Mouse (Mus musculus): ENCODE measurements at regions not wholly inside any gene's neighbourhood (a gene's known extent, or its start where the extent isn't known, plus 50 kb on each side); places are given as distances from the start of the nearest gene placed in this dataset. TPM values are rescaled to one million over a fixed set of nuclear protein-coding genes. Genes with fewer than 3 reads are reported as not detected.
A peak's percentile ranks its signal among the peaks of the same experiment; 100 is the strongest.

DNA sequence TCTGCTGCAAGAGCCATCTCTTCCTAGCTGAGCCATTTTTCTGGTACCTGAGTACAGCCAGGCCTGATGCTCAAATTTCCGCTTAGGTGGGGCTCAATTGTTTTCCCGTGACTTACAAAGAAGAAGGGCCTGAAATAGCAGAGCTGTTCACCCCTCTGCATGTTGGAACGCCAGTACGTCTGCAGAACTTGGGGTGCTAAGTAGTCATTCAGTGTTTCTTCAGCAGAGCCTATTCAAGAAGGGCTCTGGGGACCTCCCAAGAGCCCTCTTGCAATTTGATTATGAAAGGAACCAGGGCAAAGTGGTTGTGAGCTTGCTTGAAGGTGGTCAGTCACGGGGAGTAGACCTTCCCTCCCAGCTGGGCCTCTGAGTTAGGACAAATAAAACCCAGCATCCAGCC, 58.9 kb upstream of the Med13l start:
- H3K9me3 ChIP-seq (ENCODE audit: low read length): no peaks in the 10 kb centered on the region
- H3K27me3 ChIP-seq (replicated peaks; ENCODE audit: insufficient read depth, low read length): no peaks in the 10 kb centered on the region
- H3K36me3 ChIP-seq (ENCODE audit: insufficient read depth, low read length): no peaks in the 10 kb centered on the region
- H3K27ac ChIP-seq (ENCODE audit: low read length): no peak overlapping the region
- no peak overlapping the region for H3K9ac ChIP-seq (replicated peaks; ENCODE audit: low read depth)
- H3K4me3 ChIP-seq (ENCODE audit: low read depth, low read length): no peak overlapping the region
- DNase-seq (ENCODE audit: low spot score) (no peak), ATAC-seq (no peak)
- no peak overlapping the region for H3K4me2 ChIP-seq (replicated peaks; ENCODE audit: low read depth, low read length)
- TF ChIP-seq CTCF (IDR thresholded peaks at IDR 0.05): no peak
- no peak for TF ChIP-seq EP300 (IDR thresholded peaks at IDR 0.05)
- 81% methylated on average over 5 of the region's 5 CpGs for WGBS
- H3K4me1 ChIP-seq (ENCODE audit: insufficient read depth, low read depth, low read length): no peaks in the 10 kb centered on the region

DNA sequence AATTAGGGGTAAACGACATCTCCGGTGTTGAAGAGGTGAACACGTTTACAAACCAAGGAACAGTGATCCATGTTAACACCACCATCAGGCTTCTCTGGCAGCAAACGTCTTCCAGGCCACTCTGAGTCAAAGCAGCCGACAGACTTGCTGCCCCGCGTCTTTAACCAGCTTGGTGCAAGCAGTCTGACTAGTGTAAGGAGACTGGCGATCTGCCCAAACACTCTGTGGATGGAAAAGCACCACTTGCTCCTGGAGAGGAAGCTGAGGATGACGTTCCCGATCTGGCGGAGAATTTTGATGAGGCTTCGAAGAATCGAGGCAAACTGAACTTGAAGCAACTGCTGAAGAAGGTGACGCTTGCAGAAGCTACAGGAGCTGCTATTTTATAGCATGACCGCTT, 57.5 kb upstream of the Med13l start:
- ATAC-seq: no peak
- Histone ChIP-seq H3K27me3 (replicated peaks; ENCODE audit: insufficient read depth, low read length) (no peaks in the 10 kb centered on the region), H3K4me1 (ENCODE audit: insufficient read depth, low read depth, low read length) (no peaks in the 10 kb centered on the region), H3K4me3 (ENCODE audit: low read depth, low read length) (no peak overlapping the region), H3K36me3 (ENCODE audit: insufficient read depth, low read length) (no peaks in the 10 kb centered on the region), H3K4me2 (replicated peaks; ENCODE audit: low read depth, low read length) (no peak overlapping the region), H3K9me3 (ENCODE audit: low read length) (no peaks in the 10 kb centered on the region), H3K27ac (ENCODE audit: low read length) (no peak overlapping the region), H3K9ac (replicated peaks; ENCODE audit: low read depth) (no peak overlapping the region)
- no peak for TF ChIP-seq CTCF (IDR thresholded peaks at IDR 0.05)
- TF ChIP-seq EP300 (IDR thresholded peaks at IDR 0.05): no peak
- DNase-seq (ENCODE audit: low spot score): peak; percentile 73
- WGBS: 28% methylated on average over 15 of the region's 15 CpGs

DNA sequence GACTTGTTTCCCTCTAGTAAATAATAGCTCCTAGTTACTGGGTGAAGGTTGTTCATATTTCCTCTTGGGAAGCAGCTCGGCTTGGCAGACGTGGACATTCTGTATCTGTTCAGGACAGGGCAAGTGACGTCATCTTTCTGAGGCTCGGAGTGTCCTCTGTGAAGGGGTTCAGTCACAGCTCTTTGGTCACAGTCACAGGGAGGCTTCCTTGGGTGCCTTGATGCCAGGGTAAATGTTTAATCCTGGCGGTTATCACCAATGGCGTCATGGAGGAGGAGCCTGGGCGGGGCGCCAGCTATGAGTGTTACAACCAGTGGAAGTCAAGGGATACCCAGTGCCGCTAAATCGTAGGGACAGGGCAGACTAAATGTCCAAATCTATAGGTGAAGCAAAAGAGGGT, 56.3 kb upstream of the Med13l start:
- no peaks in the 10 kb centered on the region for H3K27me3 ChIP-seq (replicated peaks; ENCODE audit: insufficient read depth, low read length)
- no peak overlapping the region for H3K27ac ChIP-seq (ENCODE audit: low read length)
- ATAC-seq: peak; percentile 73
- no peak overlapping the region for H3K9ac ChIP-seq (replicated peaks; ENCODE audit: low read depth)
- H3K4me3 ChIP-seq (ENCODE audit: low read depth, low read length): no peak overlapping the region
- H3K4me2 ChIP-seq (replicated peaks; ENCODE audit: low read depth, low read length): no peak overlapping the region
- no peaks in the 10 kb centered on the region for H3K9me3 ChIP-seq (ENCODE audit: low read length)
- whole genome bisulfite sequencing: 68% methylated on average over 10 of the region's 10 CpGs
- TF ChIP-seq CTCF (IDR thresholded peaks at IDR 0.05) (no peak), EP300 (IDR thresholded peaks at IDR 0.05) (no peak)
- H3K4me1 ChIP-seq (ENCODE audit: insufficient read depth, low read depth, low read length): no peaks in the 10 kb centered on the region
- DNase-seq (ENCODE audit: low spot score): peak; percentile 26
- no peaks in the 10 kb centered on the region for H3K36me3 ChIP-seq (ENCODE audit: insufficient read depth, low read length)

DNA sequence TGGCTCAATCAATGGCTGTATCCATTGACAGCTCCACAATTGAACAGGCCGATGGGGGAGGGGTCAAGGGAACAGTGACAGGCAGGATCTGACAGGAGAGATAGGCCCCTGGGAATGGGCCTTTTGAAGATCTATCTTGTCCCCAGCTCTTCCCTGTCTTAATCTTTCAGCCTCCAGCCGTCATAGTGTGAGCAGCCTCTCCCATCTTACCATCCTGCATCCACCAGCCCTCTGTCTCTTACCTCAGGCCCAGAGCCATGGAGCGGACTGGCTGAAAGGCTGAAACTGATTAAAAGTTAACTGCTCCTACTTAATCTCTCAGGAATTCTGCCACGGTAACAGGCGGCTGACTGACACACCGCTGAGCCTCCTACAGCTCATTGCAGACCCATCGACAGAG, 55.6 kb upstream of the Med13l start:
- 36% methylated on average over 7 of the region's 7 CpGs for WGBS
- Histone ChIP-seq H3K9ac (replicated peaks; ENCODE audit: low read depth) (no peak overlapping the region), H3K4me3 (ENCODE audit: low read depth, low read length) (no peak overlapping the region), H3K4me1 (ENCODE audit: insufficient read depth, low read depth, low read length) (no peaks in the 10 kb centered on the region), H3K27me3 (replicated peaks; ENCODE audit: insufficient read depth, low read length) (no peaks in the 10 kb centered on the region), H3K36me3 (ENCODE audit: insufficient read depth, low read length) (no peaks in the 10 kb centered on the region), H3K27ac (ENCODE audit: low read length) (no peak overlapping the region), H3K4me2 (replicated peaks; ENCODE audit: low read depth, low read length) (no peak overlapping the region), H3K9me3 (ENCODE audit: low read length) (no peaks in the 10 kb centered on the region)
- TF ChIP-seq EP300 (IDR thresholded peaks at IDR 0.05) (no peak), CTCF (IDR thresholded peaks at IDR 0.05) (no peak)
- no peak for ATAC-seq
- no peak for DNase-seq (ENCODE audit: low spot score)

DNA sequence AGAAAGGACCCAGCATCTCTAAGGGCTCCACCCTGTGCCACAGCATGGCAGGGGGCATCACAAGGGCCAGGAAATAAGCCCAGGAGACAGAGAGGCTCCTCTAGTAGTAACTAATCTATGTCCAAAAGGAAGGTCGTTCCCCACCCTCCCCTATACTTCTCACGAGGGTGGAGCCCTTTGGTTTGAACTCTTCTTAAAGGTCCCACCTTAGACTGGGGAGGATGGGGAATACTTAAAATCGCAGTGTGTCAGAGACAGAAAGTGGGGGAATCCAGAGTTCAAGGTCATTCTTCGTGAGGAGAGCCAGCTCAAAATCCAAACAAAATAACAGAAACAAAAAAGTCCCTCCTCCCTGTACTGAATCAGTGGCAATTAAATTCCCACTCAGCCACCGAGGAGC, 50.6 kb upstream of the Med13l start:
- Histone ChIP-seq H3K36me3 (ENCODE audit: insufficient read depth, low read length) (no peaks in the 10 kb centered on the region), H3K27me3 (replicated peaks; ENCODE audit: insufficient read depth, low read length) (no peaks in the 10 kb centered on the region), H3K4me2 (replicated peaks; ENCODE audit: low read depth, low read length) (no peak overlapping the region), H3K4me1 (ENCODE audit: insufficient read depth, low read depth, low read length) (peaks cover 5% of the 10 kb centered on the region), H3K9me3 (ENCODE audit: low read length) (no peaks in the 10 kb centered on the region), H3K27ac (ENCODE audit: low read length) (no peak overlapping the region), H3K9ac (replicated peaks; ENCODE audit: low read depth) (no peak overlapping the region), H3K4me3 (ENCODE audit: low read depth, low read length) (no peak overlapping the region)
- no peak for TF ChIP-seq CTCF (IDR thresholded peaks at IDR 0.05)
- TF ChIP-seq EP300 (IDR thresholded peaks at IDR 0.05): no peak
- ATAC-seq (no peak), DNase-seq (ENCODE audit: low spot score) (no peak)
- 47% methylated on average over 5 of the region's 5 CpGs for WGBS

Small RNAs in the stretch of these regions (microRNA-seq; reads per million reads assigned to microRNA genes)
- not detected for gene Gm26455
